Mouse (Mus musculus): Measurements from ENCODE around the gene Slc26a1. TPM values are rescaled to one million over a fixed set of nuclear protein-coding genes. Genes with fewer than 3 reads are reported as not detected.

Slc26a1 gene
- polyA plus RNA-seq, 1 experiment from 2014 or later, result 3.6 TPM

- under 1% methylated on average over 58 of the region's 58 CpGs for WGBS
- ATAC-seq, result peak; percentile 97
These were observed 45.5 kb downstream of the Slc26a1 start, which contains the start of the genes Gak and Tmem175 for GRCm38 (mm10) chr5:108629634-108630483. Gene Gak (minus strand): TSS chr5:108629755. Gene Tmem175 (plus strand): TSS chr5:108629770.

GRCm38 (mm10) chr5:108628891-108629633, 46.3 kb downstream of the Slc26a1 start:
- WGBS, result 1% methylated on average over 32 of the region's 32 CpGs

More at GRCm38 (mm10) chr5:108629634-108630483, 45.5 kb downstream of the Slc26a1 start, which contains the start of the genes Gak and Tmem175:
- no peaks in the 10 kb centered on the region for H3K27me3 ChIP-seq (replicated peaks)
- no peaks in the 10 kb centered on the region for H3K36me3 ChIP-seq
- H3K4me1 ChIP-seq (replicated peaks), result peaks cover 19% of the 10 kb centered on the region; the same call in 1 of the 2 replicates
- peak within 1 kb of the TSS; percentile 95 for H3K4me3 ChIP-seq (replicated peaks)
- H3K27ac ChIP-seq, result peak within 1 kb of the TSS; percentile 86
- no peaks in the 10 kb centered on the region for H3K9me3 ChIP-seq
- peak within 1 kb of the TSS; percentile 80 for H3K4me2 ChIP-seq (replicated peaks)
- H3K9ac ChIP-seq, result peak within 1 kb of the TSS; percentile 99

GRCm38 (mm10) chr5:108626050-108626660, 49.2 kb downstream of the Slc26a1 start:
- Histone ChIP-seq H3K36me3 (peaks cover 24% of the 10 kb centered on the region), H3K27ac (no peak overlapping the region), H3K9ac (no peak overlapping the region), H3K4me3 (replicated peaks) (no peak overlapping the region), H3K9me3 (no peaks in the 10 kb centered on the region), H3K4me1 (replicated peaks) (peaks cover 19% of the 10 kb centered on the region; the same call in 1 of the 2 replicates), H3K4me2 (replicated peaks) (no peak overlapping the region), H3K27me3 (replicated peaks) (no peaks in the 10 kb centered on the region)
- 80% methylated on average over 4 of the region's 4 CpGs for WGBS
- ATAC-seq, result no peak

More at GRCm38 (mm10) chr5:108628891-108629633, 46.3 kb downstream of the Slc26a1 start:
- ATAC-seq, result peak; percentile 91
- peak overlapping the region; percentile 95 for H3K4me3 ChIP-seq (replicated peaks)
- H3K27ac ChIP-seq, result peak overlapping the region; percentile 86
- no peaks in the 10 kb centered on the region for H3K9me3 ChIP-seq
- H3K9ac ChIP-seq, result peak overlapping the region; percentile 99
- peak overlapping the region; percentile 80 for H3K4me2 ChIP-seq (replicated peaks)
- H3K4me1 ChIP-seq (replicated peaks), result peaks cover 19% of the 10 kb centered on the region; the same call in 1 of the 2 replicates
- H3K36me3 ChIP-seq, result peaks cover 6% of the 10 kb centered on the region
- no peaks in the 10 kb centered on the region for H3K27me3 ChIP-seq (replicated peaks)

GRCm38 (mm10) chr5:108621870-108622269, 53.5 kb downstream of the Slc26a1 start:
- Histone ChIP-seq H3K4me2 (replicated peaks) (no peak overlapping the region), H3K9ac (no peak overlapping the region), H3K4me3 (replicated peaks) (no peak overlapping the region), H3K4me1 (replicated peaks) (no peaks in the 10 kb centered on the region), H3K36me3 (peaks cover 37% of the 10 kb centered on the region), H3K27me3 (replicated peaks) (no peaks in the 10 kb centered on the region), H3K9me3 (no peaks in the 10 kb centered on the region), H3K27ac (no peak overlapping the region)
- 53% methylated on average over 2 of the region's 2 CpGs for WGBS
- no peak for ATAC-seq

Other genes starting within 250 kb of the Slc26a1 start
- gene Atp5k, start 241.1 kb downstream of the Slc26a1 start, polyA plus RNA-seq (2015; fragmentation: Nextera tagmentation; extraction: Ambion mirVana), result 485 and 543 TPM in 2 replicates
- 0.16 and 0.38 TPM in 2 replicates for gene Mfsd7a, start 226.7 kb downstream of the Slc26a1 start, polyA plus RNA-seq (2015; fragmentation: Nextera tagmentation; extraction: Ambion mirVana)
- 18.0 and 19.5 TPM in 2 replicates for gene Pcgf3, start 214.3 kb downstream of the Slc26a1 start, polyA plus RNA-seq (2015; fragmentation: Nextera tagmentation; extraction: Ambion mirVana)
- gene Cplx1, start 125.5 kb downstream of the Slc26a1 start, polyA plus RNA-seq (2015; fragmentation: Nextera tagmentation; extraction: Ambion mirVana), result 3.0 and 3.3 TPM in 2 replicates
- gene Gak, start 45.8 kb downstream of the Slc26a1 start, polyA plus RNA-seq (2015; fragmentation: Nextera tagmentation; extraction: Ambion mirVana), result 63.4 and 70.1 TPM in 2 replicates
- 23.4 and 27.1 TPM in 2 replicates for gene Tmem175, start 45.8 kb downstream of the Slc26a1 start, polyA plus RNA-seq (2015; fragmentation: Nextera tagmentation; extraction: Ambion mirVana)
- gene Idua, start 15.2 kb downstream of the Slc26a1 start, polyA plus RNA-seq (2015; fragmentation: Nextera tagmentation; extraction: Ambion mirVana), result 12.0 and 12.8 TPM in 2 replicates
- gene Dgkq, start 5.9 kb downstream of the Slc26a1 start, polyA plus RNA-seq (2015; fragmentation: Nextera tagmentation; extraction: Ambion mirVana), result 11.1 and 11.2 TPM in 2 replicates
- 21.8 and 26.3 TPM in 2 replicates for gene Fgfrl1, start 16.8 kb upstream of the Slc26a1 start, polyA plus RNA-seq (2015; fragmentation: Nextera tagmentation; extraction: Ambion mirVana)
- 0.16 and 0.51 TPM in 2 replicates for gene Rnf212, start 99.4 kb upstream of the Slc26a1 start, polyA plus RNA-seq (2015; fragmentation: Nextera tagmentation; extraction: Ambion mirVana)
- 0.90 and 4.5 TPM in 2 replicates for gene Tmed11, start 119.8 kb upstream of the Slc26a1 start, polyA plus RNA-seq (2015; fragmentation: Nextera tagmentation; extraction: Ambion mirVana)
- gene Vmn2r8, start 133.3 kb upstream of the Slc26a1 start, polyA plus RNA-seq (2015; fragmentation: Nextera tagmentation; extraction: Ambion mirVana), result not detected in 2 replicates
- gene Vmn2r9, start 177.0 kb upstream of the Slc26a1 start, polyA plus RNA-seq (2015; fragmentation: Nextera tagmentation; extraction: Ambion mirVana), result not detected in 2 replicates